Mouse (Mus musculus) lung, postnatal 14 days (tissue): ENCODE results near the gene Kif24.
"Not testable (repeated sequence)": the region's sequence is repeated elsewhere in the genome, so short reads cannot be mapped to it uniquely, and the experiment has no call there.

Experiments used
- DNase-seq: peaks from one replicate; pipeline ENCODE4 v3.0.0; 2021

Kif24 gene

DNA sequence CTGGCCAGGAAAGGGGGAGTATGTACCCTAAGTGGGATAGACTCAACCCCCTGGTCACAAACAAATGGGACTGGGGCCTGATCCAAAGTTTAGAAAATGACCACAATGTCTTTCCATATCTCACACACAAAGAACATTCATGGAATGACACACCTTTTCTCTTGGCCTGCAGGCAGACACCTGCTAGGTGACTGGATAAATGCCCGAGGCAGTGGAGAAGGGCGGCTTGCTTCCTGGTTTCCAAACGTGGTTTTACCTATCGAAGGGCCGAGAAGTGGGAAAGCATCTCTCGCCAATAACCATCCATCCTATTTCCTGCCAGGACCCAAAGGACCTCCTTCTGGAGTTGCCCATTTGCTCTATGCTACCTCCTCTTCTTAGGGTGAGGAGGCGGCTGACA lies 28.3 kb upstream of the Kif24 start:
- DNase-seq, result no peak

GRCm38 (mm10) chr4:41481601-41482017 lies 16.9 kb upstream of the Kif24 start:
- peak; percentile 75 for DNase-seq

DNA sequence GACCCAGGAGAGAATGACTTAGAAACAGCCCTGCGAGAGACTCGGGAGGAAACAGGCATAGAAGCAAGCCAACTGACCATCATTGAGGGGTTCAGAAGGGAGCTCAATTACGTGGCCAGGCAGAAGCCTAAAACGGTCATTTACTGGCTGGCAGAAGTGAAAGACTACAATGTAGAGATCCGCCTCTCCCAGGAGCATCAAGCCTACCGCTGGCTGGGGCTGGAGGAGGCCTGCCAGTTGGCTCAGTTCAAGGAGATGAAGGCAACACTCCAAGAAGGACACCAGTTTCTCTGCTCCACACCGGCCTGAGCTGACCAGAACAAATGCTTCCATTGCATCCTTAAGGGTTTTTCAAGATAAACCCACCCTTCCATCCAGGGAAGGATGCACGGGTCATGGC lies 15.6 kb upstream of the Kif24 start:
- peak; percentile 59 for DNase-seq

DNA sequence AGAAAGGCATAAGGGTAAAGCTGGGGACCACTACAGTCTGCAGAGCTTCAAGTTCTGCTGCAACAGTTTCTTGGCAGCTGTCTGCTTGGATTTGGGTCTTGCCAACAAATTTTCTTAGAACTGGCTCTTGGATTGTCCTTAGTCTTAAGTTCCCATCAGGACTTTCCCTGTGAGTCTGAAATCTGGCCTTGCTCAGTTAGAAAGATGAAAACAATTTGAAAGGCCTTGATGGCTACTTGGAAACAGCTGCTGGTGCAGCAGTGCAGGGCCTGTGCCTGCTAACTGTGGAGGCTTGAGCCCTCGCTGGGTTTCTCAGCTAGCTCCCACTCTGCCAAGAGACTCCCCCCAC lies 14.7 kb upstream of the Kif24 start:
- DNase-seq, result peak; percentile 42

GRCm38 (mm10) chr4:41478751-41479455 lies 14.2 kb upstream of the Kif24 start:
- DNase-seq, result no peak

DNA sequence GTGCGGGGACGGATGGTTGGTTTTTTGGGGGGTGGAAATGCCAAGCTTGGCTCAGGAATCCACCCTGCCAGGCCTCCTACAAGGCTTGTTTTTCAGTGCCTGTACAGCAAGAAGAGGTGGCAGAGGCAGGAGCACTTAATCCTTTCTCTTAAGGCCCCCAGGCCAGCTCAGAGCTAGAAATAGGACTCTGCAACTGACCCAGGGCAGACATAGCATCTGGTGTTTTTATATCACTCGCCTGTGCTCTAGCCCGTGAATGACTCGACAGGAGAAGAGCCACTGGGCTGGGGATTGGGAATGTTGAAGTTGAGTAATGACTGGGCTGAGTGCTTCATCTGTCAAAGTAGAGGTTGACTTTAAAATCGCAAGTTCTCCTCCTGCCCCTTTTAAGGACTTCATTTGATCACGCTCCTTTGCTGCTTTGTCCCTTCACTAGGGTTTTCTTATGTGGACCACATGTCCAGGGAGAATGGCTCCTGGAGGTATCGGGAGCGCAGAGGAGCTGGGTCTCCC lies 13.0 kb upstream of the Kif24 start:
- DNase-seq, result no peak

DNA sequence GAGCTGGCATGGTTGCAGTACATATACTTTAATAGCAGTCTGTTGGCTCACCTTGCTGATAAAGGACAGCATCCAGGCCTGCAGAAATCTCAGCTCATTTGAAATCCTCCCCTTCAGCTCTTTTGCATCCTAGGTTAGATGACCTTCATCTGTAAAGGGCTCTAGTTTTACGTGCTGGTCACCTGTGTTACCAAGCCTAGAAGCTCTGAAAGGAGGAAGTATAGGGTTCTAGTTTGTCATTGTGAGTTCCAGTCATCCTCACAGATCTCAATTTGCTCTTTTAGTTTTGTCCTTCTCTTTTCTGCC lies 6.7 kb upstream of the Kif24 start:
- DNase-seq, result no peak

DNA sequence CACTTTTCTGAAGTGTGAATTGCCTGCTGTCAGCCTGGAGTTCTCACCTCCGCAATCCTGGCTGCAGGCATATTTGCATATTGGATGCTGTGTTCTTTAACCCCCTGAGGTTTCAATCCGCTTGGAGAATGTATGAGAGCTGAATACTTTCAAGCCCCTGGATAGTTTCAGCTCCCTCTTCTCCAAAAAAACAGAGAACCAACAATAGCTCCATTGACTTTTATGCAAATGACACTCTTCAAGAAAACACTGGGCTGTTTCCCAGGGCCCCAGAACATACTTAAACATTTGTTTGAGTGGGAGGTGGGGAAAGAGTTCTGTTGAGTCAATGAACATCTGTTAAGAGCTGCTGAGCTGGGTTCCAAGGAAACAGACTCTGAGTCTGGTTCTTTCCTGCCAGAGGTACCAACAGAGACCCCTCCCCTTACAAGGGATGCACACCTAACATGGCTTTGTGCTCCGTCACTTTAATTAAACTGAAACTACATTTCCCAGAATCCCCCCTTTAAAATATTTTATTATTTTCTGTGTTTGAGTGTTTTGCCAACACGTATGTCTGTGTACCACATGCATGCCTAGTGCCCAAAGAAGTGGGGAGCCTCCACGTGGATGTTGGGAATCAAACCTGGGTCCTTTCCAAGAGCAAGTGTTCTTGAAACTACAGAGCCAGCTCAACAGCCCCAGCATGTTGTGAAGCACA lies 6.1 kb upstream of the Kif24 start:
- no peak for DNase-seq

GRCm38 (mm10) chr4:41470051-41470683 lies 5.5 kb upstream of the Kif24 start:
- DNase-seq, result no peak

DNA sequence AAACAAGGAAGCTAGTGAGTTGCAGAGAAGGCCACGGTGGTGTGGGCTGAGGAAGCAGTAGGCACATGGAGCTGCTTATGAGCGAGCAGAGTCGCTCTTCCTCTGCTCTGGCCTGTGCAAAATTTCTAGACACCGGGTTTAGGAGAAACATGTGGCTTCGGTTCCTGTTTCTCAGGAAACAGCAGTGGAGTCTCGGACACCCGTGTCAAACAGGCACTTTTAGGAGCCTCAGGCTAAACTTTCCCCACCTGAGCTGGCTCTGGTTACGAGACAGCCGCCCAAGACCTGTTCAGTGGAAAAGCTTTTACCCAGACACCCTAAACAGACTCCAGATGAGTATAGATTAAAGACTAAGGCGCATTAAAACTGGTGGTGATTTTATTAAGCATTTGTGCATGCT lies 4.5 kb upstream of the Kif24 start:
- DNase-seq, result no peak

GRCm38 (mm10) chr4:41468396-41469080 lies 3.9 kb upstream of the Kif24 start:
- DNase-seq, result peak; percentile 76

GRCm38 (mm10) chr4:41465287-41465665 lies 589 bp upstream of the Kif24 start:
- DNase-seq, result no peak

DNA sequence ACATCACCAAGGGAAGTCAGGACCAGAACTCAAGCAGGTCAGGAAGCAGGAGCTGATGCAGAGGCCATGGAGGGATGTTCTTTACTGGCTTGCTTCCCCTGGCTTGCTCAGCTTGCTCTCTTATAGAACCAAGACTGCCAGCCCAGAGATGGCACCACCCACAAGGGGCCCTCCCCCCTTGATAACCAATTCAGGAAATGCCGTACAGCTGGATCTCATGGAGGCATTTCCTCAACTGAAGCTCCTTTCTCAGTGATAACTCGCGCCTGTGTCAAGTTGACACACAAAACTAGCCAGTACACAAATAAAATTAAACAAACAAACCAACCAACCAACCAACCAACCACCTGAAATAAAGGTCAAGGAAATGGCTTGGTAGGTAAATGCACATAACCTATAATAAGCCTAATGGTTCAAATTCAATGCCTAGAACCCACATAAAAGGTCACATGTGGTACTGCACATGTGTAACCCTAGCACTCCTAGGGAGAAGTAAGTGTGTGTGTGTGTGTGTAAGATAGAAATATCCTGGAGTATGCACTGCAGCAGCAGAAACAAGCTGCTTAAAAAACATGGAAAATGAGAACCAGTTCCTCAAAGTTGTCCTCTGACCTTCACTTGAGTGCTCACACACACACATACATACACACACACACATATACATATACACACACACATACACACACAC lies 1.5 kb downstream of the Kif24 start:
- DNase-seq, result not testable (repeated sequence)

- DNase-seq, result no peak
Measured at GRCm38 (mm10) chr4:41460690-41461089, 4.0 kb downstream of the Kif24 start.

DNA sequence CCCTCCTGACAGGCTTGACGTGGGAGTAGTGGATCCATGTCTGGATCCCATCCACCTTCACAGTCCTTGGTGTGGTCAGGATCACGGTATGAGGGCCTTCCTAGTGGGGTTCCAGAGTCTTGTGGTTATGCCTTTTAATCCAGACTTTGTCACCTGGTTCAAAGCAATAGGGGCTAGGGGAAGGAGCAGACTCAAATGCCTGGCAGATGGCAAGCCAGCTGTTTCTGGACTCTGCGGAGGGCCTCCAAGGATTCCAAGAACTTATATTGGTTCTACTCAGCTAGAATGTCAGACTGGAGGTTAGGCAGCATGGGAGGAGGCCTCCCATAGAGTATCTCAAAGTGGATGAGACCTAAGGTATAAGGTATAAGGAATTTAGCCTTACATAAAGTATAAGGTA lies 17.1 kb downstream of the Kif24 start:
- no peak for DNase-seq

GRCm38 (mm10) chr4:41442790-41443302 lies 21.8 kb downstream of the Kif24 start:
- DNase-seq, result no peak

DNA sequence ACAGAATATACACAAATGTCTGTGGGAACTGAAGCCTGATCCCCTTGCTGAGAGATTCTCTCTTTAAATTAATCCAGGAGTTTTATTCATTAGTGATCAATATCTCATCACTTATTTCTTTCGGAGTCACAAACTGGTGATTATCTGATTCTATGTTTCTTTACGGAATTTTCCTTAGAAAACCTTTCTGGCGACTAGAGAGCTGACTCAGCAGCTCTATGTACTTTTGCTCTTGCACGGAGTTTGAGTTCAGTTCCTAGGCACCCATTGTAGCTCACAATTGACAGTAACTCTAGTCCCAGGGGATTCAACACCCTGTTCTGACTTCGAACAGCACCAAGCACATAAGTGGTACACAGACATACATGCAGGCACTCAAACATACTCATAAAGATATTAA lies 25.8 kb downstream of the Kif24 start:
- no peak for DNase-seq

DNA sequence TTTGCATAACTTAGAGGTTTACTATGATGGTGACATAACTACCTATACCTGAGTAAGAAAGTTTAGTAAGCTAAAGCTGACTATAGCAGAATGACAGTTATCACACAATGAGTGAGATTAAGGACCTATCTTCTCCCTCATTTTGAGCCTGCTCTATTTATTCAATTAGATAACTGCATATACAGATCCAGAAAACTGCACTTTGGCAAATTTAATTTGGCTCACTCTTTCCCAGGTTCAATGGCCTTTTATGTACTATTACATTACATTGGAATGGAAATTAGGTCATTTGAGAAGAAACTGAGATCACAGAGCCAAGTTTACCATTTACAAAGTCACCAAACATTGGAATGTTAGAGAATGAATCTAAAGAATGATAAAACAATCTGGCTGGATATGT lies 47.7 kb downstream of the Kif24 start:
- no peak for DNase-seq

DNA sequence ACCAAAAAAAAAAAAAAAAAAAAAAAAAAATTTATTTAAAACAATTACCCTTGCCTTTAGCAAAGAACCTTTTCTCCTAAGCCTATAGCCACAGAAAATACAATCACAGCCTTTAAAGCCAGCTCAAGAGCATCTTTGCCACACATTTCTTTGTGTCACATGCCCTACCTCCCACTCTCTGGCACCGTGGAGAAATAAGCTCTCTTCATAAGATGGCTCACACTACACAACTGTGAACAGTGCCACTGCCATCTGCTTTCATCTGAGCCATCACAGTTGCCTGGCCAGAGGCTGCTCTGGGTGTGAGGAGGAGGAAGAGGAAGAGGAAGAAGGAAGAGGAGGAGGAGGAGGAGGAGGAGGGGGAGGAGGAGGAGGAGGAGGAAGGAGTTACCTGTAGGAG lies 55.3 kb downstream of the Kif24 start:
- DNase-seq, result no peak

DNA sequence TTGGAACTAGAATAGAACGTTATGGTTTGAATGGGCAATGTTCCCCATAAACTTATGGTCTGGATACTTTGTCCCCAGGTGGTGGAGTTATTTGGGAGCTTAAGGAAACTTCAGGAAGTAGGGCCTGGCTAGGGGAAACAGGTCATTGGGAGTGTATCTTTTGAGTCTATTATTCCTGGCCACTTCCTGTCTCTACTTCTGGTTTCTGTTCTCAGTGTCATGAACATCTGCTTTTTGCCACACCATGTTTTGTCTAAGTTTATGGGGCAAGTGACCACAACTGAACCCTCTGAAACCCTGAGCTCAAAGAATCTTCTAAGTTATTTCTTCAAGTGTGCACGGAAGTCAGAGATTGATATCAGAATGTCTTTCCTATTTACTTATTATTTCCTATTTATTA lies 57.3 kb downstream of the Kif24 start:
- DNase-seq, result no peak

DNA sequence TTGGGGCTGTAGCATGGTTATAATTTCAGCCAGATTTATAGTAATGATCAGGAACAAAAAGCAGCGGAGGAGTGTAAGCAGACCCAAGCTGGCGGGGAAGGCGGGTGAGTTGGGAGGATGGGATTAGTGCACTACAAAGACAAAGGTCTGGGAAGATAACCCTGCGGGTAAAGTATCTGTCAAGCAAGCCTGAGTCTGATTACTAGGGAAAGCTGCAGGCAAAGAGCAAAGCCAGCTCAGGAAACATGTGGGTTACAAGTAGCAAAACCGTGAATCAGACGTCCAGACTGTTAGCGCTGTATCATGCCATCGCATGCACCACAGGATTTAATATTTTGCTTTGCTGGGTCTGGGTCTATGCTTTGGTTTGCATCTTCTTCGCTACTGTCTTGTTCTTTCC lies 58.1 kb downstream of the Kif24 start:
- DNase-seq, result no peak

GRCm38 (mm10) chr4:41401573-41401972 lies 63.1 kb downstream of the Kif24 start:
- no peak for DNase-seq

DNA sequence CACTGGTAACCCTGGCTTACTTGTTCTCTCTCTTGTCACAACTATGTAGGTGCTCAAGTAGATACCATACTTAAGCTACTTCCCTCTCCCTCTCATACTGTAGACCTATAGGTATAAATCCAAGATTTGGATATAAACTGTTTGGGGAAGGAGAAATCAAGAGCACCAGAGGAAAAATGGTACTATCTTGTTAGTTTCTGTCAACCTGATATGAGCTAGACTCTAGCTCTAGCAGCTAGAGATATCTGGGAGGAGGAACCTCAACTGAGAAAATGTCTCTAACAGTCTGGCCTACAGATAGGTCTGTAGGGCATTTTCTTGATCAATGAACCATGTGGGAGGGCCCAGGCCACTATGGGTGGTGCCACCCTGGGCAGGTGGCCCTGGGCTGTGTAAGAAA lies 63.5 kb downstream of the Kif24 start:
- no peak for DNase-seq
